Mouse (Mus musculus) heart, postnatal 0 days (tissue): ENCODE results near the gene Ikzf3. TPM values are rescaled to one million over a fixed set of nuclear protein-coding genes. Genes with fewer than 3 reads are reported as not detected.

Source experiments
- ATAC-seq: fragments of 200-750 bp; cut with Nextera tagmentation; 2 replicates; pipeline ENCODE4 v1.8.0; 2017; ENCODE audit warnings: low read depth, moderate number of reproducible peaks, moderate library complexity; ENCODE audit not compliant: insufficient read depth
- DNase-seq: peaks from one replicate; pipeline ENCODE4 v3.0.0-alpha.2; 2016; ENCODE audit warnings: low spot score
- H3K27ac ChIP-seq: fragments of 300-500 bp; sonication (generic); 2 replicates; pipeline ENCODE4 v1.5.1; 2014; ENCODE audit warnings: low read depth, mild to moderate bottlenecking
- H3K27me3 ChIP-seq: fragments of 300-500 bp; sonication (generic); 2 replicates; pipeline ENCODE4 v1.6.1; 2014; ENCODE audit warnings: low read length, mixed read lengths; ENCODE audit not compliant: control insufficient read depth, insufficient read depth
- H3K36me3 ChIP-seq: fragments of 300-500 bp; sonication (generic); replicated peaks from 2 replicates; pipeline ENCODE4 v1.6.1; 2014; ENCODE audit warnings: low read length, mixed read lengths; ENCODE audit not compliant: control insufficient read depth, insufficient read depth
- H3K4me1 ChIP-seq: fragments of 300-500 bp; sonication (generic); 2 replicates; pipeline ENCODE4 v1.6.1; 2014; ENCODE audit warnings: antibody characterized with exemption; ENCODE audit not compliant: control insufficient read depth, insufficient read depth
- H3K4me2 ChIP-seq: fragments of 300-500 bp; sonication (generic); 2 replicates; pipeline ENCODE4 v1.6.1; 2014; ENCODE audit warnings: low read depth, mild to moderate bottlenecking, low read length, moderate library complexity
- H3K4me3 ChIP-seq: fragments of 300-500 bp; sonication (generic); 2 replicates; pipeline ENCODE4 v1.5.1; 2014; ENCODE audit warnings: low read depth, low read length
- H3K9ac ChIP-seq: fragments of 300-500 bp; sonication (generic); replicated peaks from 2 replicates; pipeline ENCODE4 v1.6.1; 2014; ENCODE audit warnings: low read depth, low read length, mixed read lengths
- H3K9me3 ChIP-seq: fragments of 300-500 bp; sonication (generic); replicated peaks from 2 replicates; pipeline ENCODE4 v1.6.1; 2016; ENCODE audit warnings: low read length; ENCODE audit not compliant: control insufficient read depth
- CTCF ChIP-seq: IDR thresholded peaks from 2 replicates; pipeline ENCODE4 v1.5.1; 2016; ENCODE audit warnings: antibody characterized with exemption, control low read depth, low read depth
- EP300 ChIP-seq: IDR thresholded peaks from 2 replicates; pipeline ENCODE4 v1.6.1; 2016; ENCODE audit warnings: antibody characterized with exemption, low read depth
- whole genome bisulfite sequencing: fragments of 180-500 bp; shearing (Covaris S2); extraction: QIAGEN DNeasy Blood & Tissue Kit; methylation state at CpG from one replicate; pipeline ENCODE4 v1.1.7; 2014; 5-methylcytosine and 5-hydroxymethylcytosine counted together
- polyA plus RNA-seq: library from polyadenylated mRNA; unstranded; fragments of >200 nt; fragmentation: Nextera tagmentation; extraction: Ambion mirVana; gene quantifications from 2 replicates; pipeline ENCODE4 v1.2.1, GENCODE M21; 2015
- total RNA-seq: library from RNA; depleted of rRNA; stranded (reverse); fragments of >200 nt; gene quantifications from 2 replicates; pipeline ENCODE4 v1.2.3, GENCODE M21; 2014; ENCODE audit warnings: low replicate concordance

The Ikzf3 gene
- total and polyA plus RNA-seq, 2 experiments from 2014 or later, result 0.15 TPM; not detected in 1

GRCm38 (mm10) chr11:98437441-98437840 is 108.4 kb downstream of the Ikzf3 start:
- Histone ChIP-seq H3K27me3 (no peaks in the 10 kb centered on the region), H3K4me3 (no peak overlapping the region), H3K4me2 (no peak overlapping the region), H3K9me3 (no peaks in the 10 kb centered on the region), H3K27ac (no peak overlapping the region), H3K36me3 (peaks cover 39% of the 10 kb centered on the region), H3K9ac (no peak overlapping the region), H3K4me1 (peaks cover 8% of the 10 kb centered on the region)
- 72% methylated on average over 6 of the region's 6 CpGs for WGBS
- ATAC-seq (no peak), DNase-seq (no peak)
- TF ChIP-seq EP300, result no peak
- no peak for TF ChIP-seq CTCF

DNA sequence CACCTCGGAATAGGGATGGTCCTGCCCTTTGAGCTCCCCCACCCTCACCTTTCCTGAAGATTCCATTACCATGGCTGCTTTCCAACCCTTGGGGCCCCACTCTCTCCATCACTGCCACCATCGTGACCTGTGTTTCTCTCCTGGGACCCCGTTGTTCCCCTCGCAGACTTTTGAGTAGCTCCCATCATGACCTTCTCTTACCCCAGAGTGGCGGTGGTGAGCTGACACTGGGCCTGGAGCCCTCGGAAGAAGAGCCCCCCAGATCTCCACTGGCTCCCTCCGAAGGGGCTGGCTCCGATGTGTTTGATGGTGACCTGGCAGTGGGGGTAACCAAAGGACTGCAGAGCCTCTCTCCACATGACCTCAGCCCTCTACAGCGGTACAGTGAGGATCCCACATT is 110.1 kb downstream of the Ikzf3 start:
- Histone ChIP-seq H3K4me2 (no peak overlapping the region), H3K4me1 (peaks cover 8% of the 10 kb centered on the region), H3K9ac (no peak overlapping the region), H3K27ac (no peak overlapping the region), H3K9me3 (no peaks in the 10 kb centered on the region), H3K36me3 (peaks cover 55% of the 10 kb centered on the region), H3K4me3 (no peak overlapping the region), H3K27me3 (no peaks in the 10 kb centered on the region)
- TF ChIP-seq EP300 (no peak), CTCF (no peak)
- no peak for DNase-seq
- no peak for ATAC-seq
- WGBS, result 84% methylated on average over 9 of the region's 9 CpGs

- Histone ChIP-seq H3K4me3 (no peak overlapping the region), H3K4me2 (no peak overlapping the region), H3K36me3 (peaks cover 93% of the 10 kb centered on the region), H3K4me1 (no peaks in the 10 kb centered on the region), H3K9ac (no peak overlapping the region), H3K9me3 (no peaks in the 10 kb centered on the region), H3K27me3 (no peaks in the 10 kb centered on the region), H3K27ac (no peak overlapping the region)
- ATAC-seq (no peak), DNase-seq (no peak)
- WGBS, result 75% methylated on average over 9 of the region's 9 CpGs
- TF ChIP-seq EP300, result no peak
- no peak for TF ChIP-seq CTCF
These were observed 113.9 kb downstream of the Ikzf3 start for GRCm38 (mm10) chr11:98431743-98432502.

DNA sequence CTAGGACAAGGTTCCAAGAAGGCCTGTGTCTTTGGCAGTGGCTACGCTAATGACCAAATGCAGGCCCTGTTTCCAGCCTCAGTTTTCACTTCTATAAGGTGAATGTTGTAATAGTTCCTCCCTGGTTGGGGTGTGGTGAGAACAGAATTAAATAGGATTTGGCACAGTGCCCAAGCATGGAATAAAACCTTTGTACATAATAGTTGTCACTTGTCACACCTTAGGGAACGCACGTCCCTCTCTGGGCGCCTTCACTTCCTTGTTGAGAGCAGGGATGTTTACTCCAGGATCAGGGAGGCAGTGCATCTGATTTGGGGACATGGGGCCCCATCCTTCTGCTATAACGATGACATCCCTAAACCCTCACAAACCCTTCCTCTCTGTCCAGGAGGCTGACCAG is 117.4 kb downstream of the Ikzf3 start:
- no peak for DNase-seq
- H3K27me3 ChIP-seq, result no peaks in the 10 kb centered on the region
- no peak for ATAC-seq
- H3K27ac ChIP-seq, result no peak overlapping the region
- peaks cover 95% of the 10 kb centered on the region for H3K36me3 ChIP-seq
- H3K4me3 ChIP-seq, result no peak overlapping the region
- TF ChIP-seq CTCF (no peak), EP300 (no peak)
- no peaks in the 10 kb centered on the region for H3K4me1 ChIP-seq
- no peaks in the 10 kb centered on the region for H3K9me3 ChIP-seq
- 78% methylated on average over 5 of the region's 5 CpGs for WGBS
- no peak overlapping the region for H3K4me2 ChIP-seq
- no peak overlapping the region for H3K9ac ChIP-seq

GRCm38 (mm10) chr11:98426592-98426991 is 119.2 kb downstream of the Ikzf3 start:
- H3K27ac ChIP-seq, result no peak overlapping the region
- H3K4me3 ChIP-seq, result no peak overlapping the region
- H3K4me1 ChIP-seq, result no peaks in the 10 kb centered on the region
- 93% methylated on average over 7 of the region's 7 CpGs for WGBS
- peaks cover 97% of the 10 kb centered on the region for H3K36me3 ChIP-seq
- H3K4me2 ChIP-seq, result no peak overlapping the region
- no peak overlapping the region for H3K9ac ChIP-seq
- DNase-seq (no peak), ATAC-seq (no peak)
- no peaks in the 10 kb centered on the region for H3K9me3 ChIP-seq
- no peaks in the 10 kb centered on the region for H3K27me3 ChIP-seq
- TF ChIP-seq EP300 (no peak), CTCF (no peak)
